Comparison of ENCODE assay signal across 10 mouse cellular contexts in the genomic region with DNA sequence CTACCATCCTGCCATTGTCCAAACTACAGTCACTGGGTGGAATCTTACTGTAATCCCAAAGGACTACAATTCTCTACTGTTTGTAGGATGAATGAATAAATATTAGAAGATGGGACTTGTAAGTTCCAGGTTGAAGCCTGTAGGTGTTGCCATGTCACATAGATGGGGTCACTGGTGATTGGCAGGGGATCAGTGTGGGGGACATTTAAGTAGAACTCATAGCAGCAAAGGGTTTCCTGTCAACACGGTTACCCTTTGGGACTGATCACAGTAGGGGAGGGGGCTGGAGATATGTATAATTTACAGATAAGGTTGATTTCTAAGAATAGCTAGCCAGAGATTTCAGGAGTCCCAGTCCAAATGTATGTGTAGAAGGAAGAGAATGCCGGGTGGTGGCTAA. TPM values are rescaled to one million over a fixed set of nuclear protein-coding genes. Genes with fewer than 3 reads are reported as not detected.
DNase-seq lines count a peak whose midpoint lies in the region; ATAC-seq and TF ChIP-seq lines count a peak whose summit lies in the region.
"Had no signal": no experiment of that assay in that cellular context is flagged by ENCODE, and none has a peak within 500 bp of the region (broad histone marks: within the 10 kb centered on the region; RNA-seq: fewer than 3 reads in every experiment).

No protein-coding gene starts in this region.

- ATAC-seq in kidney, postnatal 0 days (replicated peaks; ENCODE audit: low FRiP score, low read depth): no peak
- no peak for ATAC-seq in hindbrain, embryonic 15.5 days (ENCODE audit: low FRiP score, low read depth)
- no peak for ATAC-seq in midbrain, postnatal 0 days (ENCODE audit: low FRiP score)
- ATAC-seq in erythroid progenitor cell, adult 5-6 weeks (replicated peaks; ENCODE audit: low FRiP score, poor library complexity, severe bottlenecking): no peak

- H3K4me2 ChIP-seq in kidney, postnatal 0 days (ENCODE audit: low read length): peak overlapping the region; percentile 73; the same call in 1 of the 2 replicates
- H3K4me2 ChIP-seq in hindbrain, embryonic 15.5 days: peak overlapping the region; percentile 74
- peak overlapping the region; percentile 70 for H3K4me2 ChIP-seq in midbrain, postnatal 0 days (ENCODE audit: low read depth, low read length, poor library complexity, severe bottlenecking)

- no peak for DNase-seq in kidney, postnatal 0 days (ENCODE audit: low spot score)
- DNase-seq in kidney, adult 8-10 months: no peak
- DNase-seq in forebrain, embryonic 10.5 days (ENCODE audit: extremely low spot score, low spot score): no peak
- DNase-seq in midbrain, postnatal 0 days (ENCODE audit: low spot score): no peak
- DNase-seq in layer of hippocampus, postnatal 25 days (ENCODE audit: extremely low spot score in 1 of 2, low spot score in 1 of 2): no peak

- no peaks in the 10 kb centered on the region for H3K9me3 ChIP-seq in kidney, postnatal 0 days (replicated peaks; ENCODE audit: low read length)
- H3K9me3 ChIP-seq in forebrain, embryonic 10.5 days: no peaks in the 10 kb centered on the region
- no peaks in the 10 kb centered on the region for H3K9me3 ChIP-seq in hindbrain, embryonic 15.5 days
- no peaks in the 10 kb centered on the region for H3K9me3 ChIP-seq in midbrain, postnatal 0 days (ENCODE audit: low read length)

- WGBS in kidney, postnatal 0 days: 73% methylated on average over 2 of the region's 2 CpGs
- WGBS in forebrain, embryonic 10.5 days: 90% methylated on average over 2 of the region's 2 CpGs
- 68% methylated on average over 2 of the region's 2 CpGs for WGBS in hindbrain, embryonic 15.5 days
- WGBS in midbrain, postnatal 0 days: 63% methylated on average over 2 of the region's 2 CpGs

- H3K27me3 ChIP-seq in kidney, postnatal 0 days (ENCODE audit: insufficient read depth, low read length): no peaks in the 10 kb centered on the region; the same call in 1 of the 2 replicates
- peaks cover 46% of the 10 kb centered on the region for H3K27me3 ChIP-seq in forebrain, embryonic 10.5 days (ENCODE audit: poor library complexity, severe bottlenecking)
- no peaks in the 10 kb centered on the region for H3K27me3 ChIP-seq in hindbrain, embryonic 15.5 days
- H3K27me3 ChIP-seq in midbrain, postnatal 0 days (ENCODE audit: insufficient read depth, low read length): no peaks in the 10 kb centered on the region

- no peak overlapping the region for H3K27ac ChIP-seq in kidney, postnatal 0 days
- no peak overlapping the region for H3K27ac ChIP-seq in forebrain, embryonic 10.5 days
- H3K27ac ChIP-seq in hindbrain, embryonic 15.5 days (replicated peaks): peak overlapping the region; percentile 98
- H3K27ac ChIP-seq in midbrain, postnatal 0 days (ENCODE audit: low read depth, low read length): peak overlapping the region; percentile 98

- H3K9ac ChIP-seq in kidney, postnatal 0 days (ENCODE audit: low read depth, low read length): no peak overlapping the region
- peak overlapping the region; percentile 99 for H3K9ac ChIP-seq in hindbrain, embryonic 15.5 days
- H3K9ac ChIP-seq in midbrain, postnatal 0 days (replicated peaks; ENCODE audit: low read length, poor library complexity, severe bottlenecking): peak overlapping the region; percentile 95

- no peak overlapping the region for H3K4me3 ChIP-seq in kidney, postnatal 0 days (replicated peaks; ENCODE audit: low read depth, low read length)
- peak overlapping the region; percentile 68 for H3K4me3 ChIP-seq in forebrain, embryonic 10.5 days
- peak overlapping the region; percentile 72 for H3K4me3 ChIP-seq in hindbrain, embryonic 15.5 days
- H3K4me3 ChIP-seq in midbrain, postnatal 0 days (ENCODE audit: low read depth, low read length): peak overlapping the region; percentile 76

- H3K36me3 ChIP-seq in kidney, postnatal 0 days (ENCODE audit: insufficient read depth, low read length): no peaks in the 10 kb centered on the region
- no peaks in the 10 kb centered on the region for H3K36me3 ChIP-seq in forebrain, embryonic 10.5 days (replicated peaks)
- no peaks in the 10 kb centered on the region for H3K36me3 ChIP-seq in hindbrain, embryonic 15.5 days
- no peaks in the 10 kb centered on the region for H3K36me3 ChIP-seq in midbrain, postnatal 0 days (ENCODE audit: insufficient read depth, low read length)

- no peak for TF ChIP-seq CTCF in kidney, postnatal 0 days (IDR thresholded peaks at IDR 0.05; ENCODE audit: low read depth)
- no peak for TF ChIP-seq CTCF in midbrain, postnatal 0 days (IDR thresholded peaks at IDR 0.05)

- no peaks in the 10 kb centered on the region for H3K4me1 ChIP-seq in kidney, postnatal 0 days (replicated peaks; ENCODE audit: insufficient read depth, low read length)
- H3K4me1 ChIP-seq in forebrain, embryonic 10.5 days: peaks cover 27% of the 10 kb centered on the region
- peaks cover 48% of the 10 kb centered on the region for H3K4me1 ChIP-seq in hindbrain, embryonic 15.5 days (replicated peaks)
- H3K4me1 ChIP-seq in midbrain, postnatal 0 days (ENCODE audit: insufficient read depth, low read length): peaks cover 4% of the 10 kb centered on the region; the same call in 1 of the 2 replicates

RNA-seq across cellular contexts. Expression of a gene that starts 52.4 kb away (rescaled TPM):
- polyA plus RNA-seq in kidney, postnatal 0 days (2015; fragmentation: Nextera tagmentation; extraction: Ambion mirVana): 0.05 and 0.09 TPM in 2 replicates
- not detected in 2 replicates for polyA plus RNA-seq in forebrain, embryonic 10.5 days (2016; fragmentation: Nextera tagmentation; extraction: Ambion mirVana)
- polyA plus RNA-seq in hindbrain, embryonic 15.5 days (2015; fragmentation: Nextera tagmentation; extraction: Ambion mirVana): 0.12 TPM in 1 of 2 replicates, not detected in the other
- not detected in 2 replicates for total RNA-seq in midbrain, postnatal 0 days (2014; rRNA removed)
- 0.06 and 0.07 TPM in 2 replicates for polyA plus RNA-seq in midbrain, postnatal 0 days (2015; fragmentation: Nextera tagmentation; extraction: Ambion mirVana)
- not detected in 2 replicates for total RNA-seq in erythroid progenitor cell, adult 5-6 weeks (2015; ENCODE audit: low replicate concordance)
- not detected in 2 replicates for total RNA-seq in erythroid progenitor cell, adult 5-6 weeks (2017; ENCODE audit: low replicate concordance)
- not detected for total RNA-seq in layer of hippocampus, postnatal 25 days (2021)
- total RNA-seq: adrenal gland, postnatal 25 days; hematopoietic stem cell, adult 5-6 weeks; left cerebral cortex, postnatal 25 days had no signal

Comparison
In these comparisons a context has a peak if more than half of its experiments do, and no peak if none do; other contexts are left out.
1. H3K27ac ChIP-seq: peak in hindbrain, embryonic 15.5 days (single experiment) and midbrain, postnatal 0 days (single experiment); none in kidney, postnatal 0 days (single experiment) and forebrain, embryonic 10.5 days (single experiment).
2. Peak in every context shown above with its lines, with median percentiles within 50 percentile points of each other: H3K4me2 ChIP-seq.